Mouse (Mus musculus) megakaryocyte, embryonic 14.5 days (primary cell): ENCODE data around the gene Olfr128.

Experiments
- FLI1 ChIP-seq: IDR thresholded peaks from 2 replicates; pipeline ENCODE4 v1.6.1; 2012; ENCODE audit warnings: low read length, inconsistent platforms, mixed read lengths
- GATA1 ChIP-seq: IDR thresholded peaks from 3 replicates; pipeline ENCODE4 v1.6.1; 2012; ENCODE audit warnings: mixed read lengths, low read length, inconsistent platforms, borderline replicate concordance

DNA sequence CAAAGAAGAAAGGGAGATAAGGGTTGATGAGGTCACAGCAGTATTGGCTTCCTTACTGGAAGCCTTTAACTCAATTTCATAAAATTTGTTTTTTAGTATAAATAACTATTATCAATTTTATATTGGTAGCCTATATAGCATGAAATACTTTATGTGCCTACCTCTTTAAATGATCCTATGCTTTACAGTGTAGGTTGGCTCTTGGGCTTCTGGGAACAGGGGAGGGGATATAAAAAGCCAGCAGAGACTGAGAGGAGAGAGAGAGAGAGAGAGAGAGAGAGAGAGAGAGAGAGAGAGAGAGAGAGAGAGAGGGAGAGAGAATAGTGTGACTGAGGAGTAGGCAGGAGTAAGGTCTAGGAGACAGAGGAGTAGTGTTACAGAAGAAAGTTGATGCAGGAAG is at the start of gene Olfr128:
- TF ChIP-seq FLI1, result no peak
- no peak for TF ChIP-seq GATA1
